Mouse (Mus musculus) left cerebral cortex, postnatal 10 days (tissue): ENCODE data around the gene Ldha. TPM values are rescaled to one million over a fixed set of nuclear protein-coding genes. Genes with fewer than 3 reads are reported as not detected.
"Not testable (repeated sequence)": the region's sequence is repeated elsewhere in the genome, so short reads cannot be mapped to it uniquely, and the experiment has no call there.

Experiments used
- DNase-seq, 2 experiments: peaks; one replicate each; pipeline ENCODE4 v3.0.0; 2021 to 2022; ENCODE audit warnings: low spot score in 2 of 2, mixed read lengths in 1 of 2; ENCODE audit errors: extremely low spot score in 1 of 2
- intact Hi-C: fragments of 180-260 bp; cut with DNase I; formaldehyde crosslinking; loops from one replicate; pipeline ENCODE4 v1.15.1; 2025
- total RNA-seq, 2 experiments: library from RNA; stranded (reverse); gene quantifications; 2 replicates each; pipeline ENCODE4 v1.2.3; 2021

Ldha gene
- total RNA-seq, 2 experiments from 2014 or later = 495 to 502 TPM

DNA sequence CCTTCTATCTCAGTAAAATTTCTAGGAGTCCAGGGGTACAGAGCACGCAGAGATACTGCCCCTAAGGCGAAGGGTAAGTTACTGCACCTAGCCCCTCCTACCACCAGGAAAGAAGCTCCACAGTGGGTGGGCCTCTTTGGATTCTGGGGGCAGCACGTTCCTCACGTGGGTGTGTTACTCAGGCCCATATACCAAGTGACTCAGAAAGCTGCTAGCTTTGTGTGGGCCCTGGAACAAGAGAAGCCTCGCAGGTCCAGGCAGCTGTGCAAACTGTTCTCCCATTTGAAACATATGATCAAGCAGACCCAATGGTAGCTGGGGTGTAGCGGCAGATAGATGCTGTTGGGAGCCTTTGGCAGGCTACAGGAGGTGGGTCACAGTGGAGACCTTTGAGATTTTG lies 17.8 kb downstream of the Ldha start:
- intact Hi-C loops = no loop called here
- no peak for DNase-seq

DNA sequence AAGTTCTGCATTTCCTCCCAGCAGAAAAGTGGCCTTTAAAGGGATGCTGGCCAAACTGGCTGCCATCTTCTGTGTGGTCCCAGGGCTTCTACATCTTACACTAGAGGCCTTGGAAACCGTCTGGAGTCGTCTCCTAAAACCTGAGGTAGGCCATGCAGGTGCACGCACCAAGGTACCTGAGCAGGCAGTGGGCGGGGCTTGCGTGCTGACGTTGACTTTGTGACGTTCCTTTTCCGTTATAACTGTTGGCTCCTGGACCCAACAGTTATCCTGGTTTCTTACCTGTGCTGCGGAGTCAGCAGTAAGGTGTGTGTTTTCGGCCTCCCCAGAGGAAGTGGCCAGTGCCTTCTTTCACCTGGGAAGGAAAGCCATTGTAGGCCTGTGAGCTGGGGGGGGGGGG lies 19.7 kb downstream of the Ldha start, which contains the start of gene Ldhc:
Gene Ldhc, plus strand, starts transcription at position 208 of the 400 bp plus-strand sequence.
- intact Hi-C loops = no loop called here
- no peak for DNase-seq

DNA sequence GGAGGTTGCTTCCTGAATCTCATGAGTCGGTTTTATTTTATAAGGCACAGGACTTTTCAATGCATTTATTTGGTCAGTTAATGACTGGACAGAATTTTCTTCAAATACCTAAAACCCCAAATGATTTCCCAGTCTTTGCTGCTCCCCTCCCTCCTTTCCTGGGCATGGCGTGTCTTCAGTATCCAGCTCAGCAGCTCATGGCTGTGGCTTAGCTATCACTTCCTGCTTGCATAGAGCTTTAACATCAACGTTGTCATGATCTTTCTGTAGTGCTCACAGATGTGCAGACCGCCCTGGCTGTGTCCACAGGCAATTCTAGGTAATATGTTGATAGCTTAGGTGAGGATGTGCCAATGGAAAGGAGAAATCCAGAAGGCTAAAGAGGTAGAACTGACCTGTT lies 30.7 kb downstream of the Ldha start:
- DNase-seq = no peak
- intact Hi-C loops = no loop called here

DNA sequence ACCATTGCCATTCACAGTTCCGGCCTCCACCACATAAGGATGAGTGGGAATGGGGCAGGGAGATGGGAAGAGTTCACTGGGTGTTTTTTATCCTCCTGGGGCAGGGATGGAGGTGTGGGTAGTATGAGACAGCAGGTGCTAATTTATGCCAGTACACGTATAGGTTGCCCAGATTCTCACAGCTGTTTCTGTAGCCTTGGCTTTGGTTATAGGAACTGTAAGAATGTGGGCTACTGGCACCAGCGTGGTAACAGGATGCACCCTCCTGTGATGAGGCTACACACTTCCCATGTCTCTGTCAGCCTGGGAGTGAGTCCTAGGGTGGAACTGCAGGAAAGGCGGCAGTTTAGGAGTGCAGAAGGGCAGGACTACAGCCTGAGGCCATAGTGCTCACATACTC lies 35.6 kb downstream of the Ldha start:
- no peak for DNase-seq
- intact Hi-C loops = no loop called here

DNA sequence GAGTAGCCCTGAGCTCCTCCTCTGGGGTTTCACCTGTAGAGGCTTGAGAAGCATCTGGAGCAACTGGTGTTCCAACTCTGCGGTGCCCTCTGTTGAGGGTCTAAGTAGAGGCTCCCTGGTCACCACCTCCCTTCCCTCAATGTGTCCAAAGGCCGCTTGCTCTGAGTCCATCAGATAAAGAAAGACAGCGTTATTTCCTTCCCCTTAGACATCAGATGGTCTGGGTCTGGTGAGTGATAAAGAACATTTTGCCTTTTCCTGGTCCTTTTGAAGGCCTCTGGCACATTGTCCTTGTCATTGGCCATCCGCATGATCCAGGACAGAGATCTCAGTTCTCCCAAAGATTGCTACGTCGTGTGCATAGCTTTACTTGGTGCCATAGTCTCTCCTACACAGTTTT lies 36.0 kb downstream of the Ldha start:
- intact Hi-C loops = no loop called here
- no peak for DNase-seq

DNA sequence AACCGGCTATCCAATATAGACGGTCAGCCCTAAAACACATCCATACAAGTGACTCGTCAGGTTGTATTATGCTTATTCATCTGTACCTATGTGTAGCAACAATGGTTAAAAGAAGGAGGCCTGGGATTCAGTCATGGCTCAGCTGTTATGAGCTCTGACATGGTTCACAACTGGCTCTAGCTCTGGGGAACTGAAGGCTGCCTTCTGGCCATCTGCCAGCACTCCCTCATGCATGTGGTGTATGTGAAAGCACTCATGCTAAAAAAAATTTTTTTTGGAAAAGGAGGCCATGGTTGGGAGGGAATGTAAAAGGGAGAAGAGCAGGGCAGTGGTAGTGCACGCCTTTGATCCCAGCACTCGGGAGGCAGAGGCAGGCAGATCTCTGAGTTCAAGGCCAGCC lies 38.6 kb downstream of the Ldha start:
- peak in 1 of 2 experiments; percentile 47 for DNase-seq
- intact Hi-C loops = no loop called here

DNA sequence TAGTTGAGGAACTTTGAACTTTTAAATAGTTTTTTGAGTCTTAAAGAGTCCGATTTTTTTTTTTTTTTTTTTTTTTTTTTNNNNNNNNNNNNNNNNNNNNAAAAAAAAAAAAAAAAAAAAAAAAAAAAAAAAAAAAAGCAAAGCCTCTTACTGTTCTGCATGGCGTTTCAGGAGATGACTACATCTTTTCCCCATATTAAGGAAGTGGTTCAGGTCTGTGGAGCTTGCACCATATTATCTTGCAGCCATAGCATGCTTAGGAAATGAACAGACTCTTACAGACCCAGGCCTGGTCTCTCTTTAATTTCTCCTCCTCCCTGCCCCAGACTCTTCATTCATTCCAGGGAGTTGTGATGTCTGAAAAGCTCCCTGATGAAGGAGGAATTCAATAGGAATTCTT lies 39.7 kb downstream of the Ldha start:
- intact Hi-C loops = no loop called here

DNA sequence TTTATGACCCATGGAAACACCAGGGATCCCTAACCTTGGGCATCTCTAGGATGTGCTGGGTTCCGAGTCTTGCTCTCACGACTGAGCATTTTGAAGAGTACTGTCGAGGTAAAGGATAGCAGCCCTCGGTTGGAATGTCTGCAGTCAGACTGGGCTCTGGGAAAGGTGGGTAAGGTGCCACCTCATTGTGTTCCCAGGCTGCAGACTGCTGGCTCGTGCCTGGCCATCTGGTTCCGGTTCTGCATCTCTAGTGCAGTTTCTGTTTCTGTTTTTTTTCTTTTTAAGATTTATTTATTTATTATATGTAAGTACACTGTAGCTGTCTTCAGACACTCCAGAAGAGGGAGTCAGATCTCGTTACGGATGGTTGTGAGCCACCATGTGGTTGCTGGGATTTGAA lies 40.7 kb downstream of the Ldha start:
- intact Hi-C loops, DNase-seq: not testable (repeated sequence)

More for the DNA sequence above, 39.7 kb downstream of the Ldha start:
- no peak for DNase-seq

DNA sequence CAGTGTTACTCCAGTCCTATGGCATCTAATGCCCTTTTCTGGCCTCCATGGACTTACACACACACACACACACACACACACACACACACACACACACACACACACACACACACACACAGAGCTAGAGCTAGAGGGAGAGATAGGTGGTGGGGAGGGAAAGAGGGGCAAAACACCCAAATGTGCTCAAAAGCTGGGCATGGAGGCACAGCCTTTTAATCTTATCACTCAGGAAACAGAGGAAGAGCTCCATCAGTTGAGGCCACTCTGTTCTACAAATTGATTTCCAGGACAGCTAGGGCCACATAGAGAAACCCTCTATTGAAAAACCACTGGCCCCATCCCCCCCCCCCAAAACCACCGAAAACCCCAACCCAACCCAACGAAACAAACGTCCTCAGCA lies 42.0 kb downstream of the Ldha start:
- intact Hi-C loops = no loop called here
- no peak for DNase-seq

DNA sequence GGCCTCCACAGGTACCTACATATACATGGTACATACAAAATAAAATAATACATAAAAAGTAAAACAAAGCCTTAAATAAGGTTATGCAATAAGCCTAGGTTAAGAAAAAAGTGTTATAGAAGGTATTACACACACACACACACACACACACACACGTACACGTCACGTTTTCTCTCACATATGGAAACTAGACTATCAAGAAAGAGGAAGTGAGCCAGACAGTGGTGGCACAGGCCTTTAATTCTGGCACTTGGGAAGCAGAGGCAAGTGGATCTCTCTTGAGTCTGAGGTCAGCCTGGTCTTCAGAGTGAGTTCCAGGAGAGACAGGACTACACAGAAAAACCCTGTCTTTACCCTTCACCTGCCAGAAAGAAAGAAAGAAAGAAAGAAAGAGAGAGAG lies 54.2 kb downstream of the Ldha start:
- DNase-seq = no peak
- intact Hi-C loops = no loop called here

DNA sequence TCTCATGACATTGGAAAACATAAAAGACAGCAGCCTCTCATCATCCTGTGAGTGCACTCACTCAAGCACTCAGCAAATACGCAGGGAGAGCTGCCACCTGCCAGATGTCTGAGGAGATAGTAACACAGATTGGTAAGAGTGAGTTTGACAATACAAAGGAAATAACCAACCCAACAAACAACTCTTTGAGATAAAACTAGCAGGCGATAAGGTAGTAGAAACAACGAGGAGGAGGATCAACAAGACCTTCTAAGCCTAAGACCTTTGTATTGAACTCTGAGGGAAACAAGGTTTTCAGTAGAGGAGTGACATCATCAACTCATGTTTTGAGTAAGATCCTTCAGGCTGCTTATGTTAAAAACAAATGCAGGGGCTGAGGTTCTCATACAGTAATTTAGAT lies 58.1 kb downstream of the Ldha start:
- intact Hi-C loops = no loop called here
- DNase-seq = no peak

Other genes with a start within 250 kb of the Ldha start
- gene Sergef, start 201.7 kb upstream of the Ldha start, total RNA-seq = 10 to 100 TPM; 57.3 to 61.3 TPM
- gene Tph1, start 168.9 kb upstream of the Ldha start, total RNA-seq = under 1 TPM; 0.45 to 0.69 TPM
- 1 to 10 TPM; 9.3 to 9.5 TPM for gene Saal1, start 130.8 kb upstream of the Ldha start, total RNA-seq
- not detected for gene Saa3, start 125.8 kb upstream of the Ldha start, total RNA-seq
- not detected for gene Saa4, start 108.9 kb upstream of the Ldha start, total RNA-seq
- gene Saa1, start 98.5 kb upstream of the Ldha start, total RNA-seq = not detected
- not detected for gene Saa2, start 89.7 kb upstream of the Ldha start, total RNA-seq
- gene Hps5, start 45.4 kb upstream of the Ldha start, total RNA-seq = 10 to 100 TPM; 13.8 to 14.7 TPM
- gene Gtf2h1, start 45.4 kb upstream of the Ldha start, total RNA-seq = 10 to 100 TPM; 38.4 to 40.8 TPM
- gene Ldhc, start 19.7 kb downstream of the Ldha start, total RNA-seq = not detected
- 10 to 100 TPM; 91.5 to 94.0 TPM for gene Tsg101, start 78.5 kb downstream of the Ldha start, total RNA-seq
- gene Uevld, start 117.1 kb downstream of the Ldha start, total RNA-seq = 10 to 100 TPM; 10.8 to 11.7 TPM
- gene Gm9999, start 142.1 kb downstream of the Ldha start, total RNA-seq = not detected
- gene Spty2d1, start 166.9 kb downstream of the Ldha start, total RNA-seq = 1 to 10 TPM; 8.9 to 9.5 TPM
- 10 to 100 TPM; 14.4 to 16.8 TPM for gene Tmem86a, start 209.1 kb downstream of the Ldha start, total RNA-seq